In the genomic region with DNA sequence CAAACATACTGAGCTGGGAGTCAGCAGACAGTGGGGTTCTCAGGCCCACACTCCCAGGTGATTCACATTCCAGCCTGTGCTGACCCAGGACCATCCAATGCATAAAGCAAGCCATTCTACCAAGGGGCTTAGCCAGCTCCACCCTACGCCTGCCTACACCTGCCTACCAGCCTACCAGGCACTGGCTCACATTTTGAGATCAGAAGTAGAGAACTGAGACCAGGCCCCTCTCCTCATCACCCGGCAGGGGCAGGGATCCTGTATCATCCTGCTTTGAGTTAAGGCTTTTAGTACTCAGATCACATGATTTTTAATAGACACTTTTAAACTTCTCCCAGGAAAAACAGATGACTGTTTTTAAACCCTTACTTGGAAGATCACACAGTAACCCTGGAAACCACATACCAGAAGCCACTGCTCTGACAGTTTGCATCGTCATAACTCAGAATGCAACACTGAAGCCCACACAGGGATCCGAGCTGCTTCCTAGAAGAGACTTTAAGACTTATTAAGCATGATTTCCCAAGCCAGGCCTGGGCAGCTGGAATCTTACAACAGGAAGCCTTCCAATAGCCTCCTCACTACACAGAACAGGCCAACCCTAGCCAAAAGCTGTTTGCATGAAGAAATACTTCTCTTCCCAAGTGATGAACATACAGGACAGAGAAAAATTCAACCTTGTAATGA, we compare ENCODE assay signal across 8 mouse cellular contexts. TPM values are rescaled to one million over a fixed set of nuclear protein-coding genes. Genes with fewer than 3 reads are reported as not detected.
DNase-seq lines count a peak whose midpoint lies in the region; ATAC-seq and TF ChIP-seq lines count a peak whose summit lies in the region.

No protein-coding gene starts in this region.

- no peak overlapping the region for H3K4me2 ChIP-seq in forebrain, postnatal 0 days (ENCODE audit: low read depth)

- no peak overlapping the region for H3K9ac ChIP-seq in forebrain, postnatal 0 days

- peak; percentile 94 for ATAC-seq in forebrain, postnatal 0 days
- ATAC-seq in erythroid progenitor cell, adult 5-6 weeks (replicated peaks; ENCODE audit: low FRiP score, poor library complexity, severe bottlenecking) = no peak

- H3K36me3 ChIP-seq in forebrain, postnatal 0 days (ENCODE audit: insufficient read depth) = no peaks in the 10 kb centered on the region
- H3K36me3 ChIP-seq in forebrain, embryonic 10.5 days (replicated peaks) = no peaks in the 10 kb centered on the region

- peak; percentile 63 for DNase-seq in forebrain, postnatal 0 days
- no peak for DNase-seq in forebrain, embryonic 10.5 days (ENCODE audit: extremely low spot score, low spot score)
- DNase-seq in NIH3T3 (ENCODE audit: low read depth) = peak; percentile 94
- DNase-seq in heart, adult 8-10 months (ENCODE audit: low spot score) = peak; percentile 64
- DNase-seq in left cerebral cortex, adult 2 months (ENCODE audit: extremely low spot score in 1 of 2, low spot score in 2 of 2) = peak; percentile 26 to 36
- peak; percentile 62 to 79 for DNase-seq in right cerebral cortex, postnatal 10 days (ENCODE audit: low spot score in 2 of 2)
- no peak for DNase-seq in cerebellum, adult 18-20 months

- intact Hi-C loops in left cerebral cortex, adult 2 months (cut with DNase I) = no loop called here

- no peak overlapping the region for H3K4me3 ChIP-seq in forebrain, postnatal 0 days (ENCODE audit: low read depth, low read length)
- no peak overlapping the region for H3K4me3 ChIP-seq in forebrain, embryonic 10.5 days
- no peak overlapping the region for H3K4me3 ChIP-seq in left cerebral cortex, adult 2 months

- no peaks in the 10 kb centered on the region; the same call in 1 of the 2 replicates for H3K4me1 ChIP-seq in forebrain, postnatal 0 days (ENCODE audit: insufficient read depth)
- peaks cover 10% of the 10 kb centered on the region for H3K4me1 ChIP-seq in forebrain, embryonic 10.5 days

- no peaks in the 10 kb centered on the region for H3K27me3 ChIP-seq in forebrain, postnatal 0 days (ENCODE audit: insufficient read depth, low read length)
- no peaks in the 10 kb centered on the region for H3K27me3 ChIP-seq in forebrain, embryonic 10.5 days (ENCODE audit: poor library complexity, severe bottlenecking)

- 55% methylated on average over 4 of the region's 4 CpGs for WGBS in forebrain, postnatal 0 days
- WGBS in forebrain, embryonic 10.5 days = 84% methylated on average over 4 of the region's 4 CpGs

- H3K9me3 ChIP-seq in forebrain, postnatal 0 days (ENCODE audit: low read length) = no peaks in the 10 kb centered on the region
- H3K9me3 ChIP-seq in forebrain, embryonic 10.5 days = no peaks in the 10 kb centered on the region

- TF ChIP-seq CTCF in forebrain, postnatal 0 days (IDR thresholded peaks at IDR 0.05; ENCODE audit: low read depth) = no peak
- no peak for TF ChIP-seq CTCF in left cerebral cortex, adult 2 months (IDR thresholded peaks at IDR 0.05)

- H3K27ac ChIP-seq in forebrain, postnatal 0 days (ENCODE audit: low read depth, low read length) = peak overlapping the region; percentile 23; the same call in 1 of the 2 replicates
- H3K27ac ChIP-seq in forebrain, embryonic 10.5 days = no peak overlapping the region
- H3K27ac ChIP-seq in left cerebral cortex, adult 2 months = peak overlapping the region; percentile 79

RNA-seq across cellular contexts. Expression of gene Arhgap10, which starts 27.5 kb away (rescaled TPM):
- 4.5 and 5.1 TPM in 2 replicates for total RNA-seq in forebrain, postnatal 0 days (2014; rRNA removed)
- 2.7 and 3.3 TPM in 2 replicates for polyA plus RNA-seq in forebrain, postnatal 0 days (2015; fragmentation: Nextera tagmentation; extraction: Ambion mirVana)
- polyA plus RNA-seq in forebrain, embryonic 10.5 days (2016; fragmentation: Nextera tagmentation; extraction: Ambion mirVana) = 20.9 and 21.0 TPM in 2 replicates
- total RNA-seq in heart, adult 8-10 months (2022) = 10 to 100 TPM; 48.4 to 53.0 (median 51.7) TPM
- total RNA-seq in left cerebral cortex, adult 2 months (2021) = 10 to 100 TPM; 39.2 to 40.1 TPM
- 0.84 and 1.1 TPM in 2 replicates for total RNA-seq in erythroid progenitor cell, adult 5-6 weeks (2015; ENCODE audit: low replicate concordance)
- total RNA-seq in erythroid progenitor cell, adult 5-6 weeks (2017; ENCODE audit: low replicate concordance) = 3.5 and 3.9 TPM in 2 replicates

RNA-seq across cellular contexts. Expression of gene Prmt9, which starts 59.0 kb away (rescaled TPM):
- 29.5 and 30.2 TPM in 2 replicates for total RNA-seq in forebrain, postnatal 0 days (2014; rRNA removed)
- polyA plus RNA-seq in forebrain, postnatal 0 days (2015; fragmentation: Nextera tagmentation; extraction: Ambion mirVana) = 18.5 and 21.0 TPM in 2 replicates
- 22.6 and 23.0 TPM in 2 replicates for polyA plus RNA-seq in forebrain, embryonic 10.5 days (2016; fragmentation: Nextera tagmentation; extraction: Ambion mirVana)
- total RNA-seq in heart, adult 8-10 months (2022) = 10 to 100 TPM; 10.3 to 11.9 (median 11.1) TPM
- 10 to 100 TPM; 17.5 to 20.7 TPM for total RNA-seq in left cerebral cortex, adult 2 months (2021)
- total RNA-seq in erythroid progenitor cell, adult 5-6 weeks (2015; ENCODE audit: low replicate concordance) = 5.0 and 9.6 TPM in 2 replicates
- total RNA-seq in erythroid progenitor cell, adult 5-6 weeks (2017; ENCODE audit: low replicate concordance) = 3.9 and 5.6 TPM in 2 replicates

Comparison
In these comparisons a context has a peak if more than half of its experiments do, and no peak if none do; other contexts are left out.
1. DNase-seq: peak in forebrain, postnatal 0 days (single experiment), NIH3T3 (single experiment), heart, adult 8-10 months (single experiment), left cerebral cortex, adult 2 months (2 of 2) and right cerebral cortex, postnatal 10 days (2 of 2); none in forebrain, embryonic 10.5 days (single experiment) and cerebellum, adult 18-20 months (0 of 2).